Mouse (Mus musculus): Measurements from ENCODE around the gene Tnfrsf25. TPM values are rescaled to one million over a fixed set of nuclear protein-coding genes. Genes with fewer than 3 reads are reported as not detected.

The Tnfrsf25 gene
- polyA plus RNA-seq, 1 experiment = 0.56 TPM

- H3K27me3 ChIP-seq (replicated peaks) = peaks cover 13% of the 10 kb centered on the region
- TF ChIP-seq FLI1 (IDR thresholded peaks at IDR 0.05; ENCODE audit: low read length) = no peak
- no peak for TF ChIP-seq GATA1 (IDR thresholded peaks at IDR 0.05; ENCODE audit: borderline replicate concordance, low read length)
- H3K36me3 ChIP-seq (replicated peaks; ENCODE audit: low read length) = peaks cover 16% of the 10 kb centered on the region
- no peak overlapping the region for H3K4me3 ChIP-seq (replicated peaks)
- H3K9me3 ChIP-seq = no peaks in the 10 kb centered on the region
- H3K4me1 ChIP-seq = peaks cover 58% of the 10 kb centered on the region
These were observed 13.8 kb upstream of the Tnfrsf25 start for GRCm38 (mm10) chr4:152101921-152102320.

GRCm38 (mm10) chr4:152103025-152103424 lies 12.7 kb upstream of the Tnfrsf25 start:
- H3K36me3 ChIP-seq (replicated peaks; ENCODE audit: low read length) = peaks cover 21% of the 10 kb centered on the region
- H3K9me3 ChIP-seq = no peaks in the 10 kb centered on the region
- no peak overlapping the region for H3K4me3 ChIP-seq (replicated peaks)
- H3K4me1 ChIP-seq = peaks cover 62% of the 10 kb centered on the region
- TF ChIP-seq FLI1 (IDR thresholded peaks at IDR 0.05; ENCODE audit: low read length) (no peak), GATA1 (IDR thresholded peaks at IDR 0.05; ENCODE audit: borderline replicate concordance, low read length) (no peak)
- peaks cover 8% of the 10 kb centered on the region for H3K27me3 ChIP-seq (replicated peaks)

- Histone ChIP-seq H3K4me1 (peaks cover 67% of the 10 kb centered on the region), H3K4me3 (replicated peaks) (no peak overlapping the region), H3K36me3 (replicated peaks; ENCODE audit: low read length) (peaks cover 31% of the 10 kb centered on the region), H3K27me3 (replicated peaks) (peaks cover 2% of the 10 kb centered on the region), H3K9me3 (no peaks in the 10 kb centered on the region)
- TF ChIP-seq GATA1 (IDR thresholded peaks at IDR 0.05; ENCODE audit: borderline replicate concordance, low read length) = no peak
- no peak for TF ChIP-seq FLI1 (IDR thresholded peaks at IDR 0.05; ENCODE audit: low read length)
These were observed 9.0 kb upstream of the Tnfrsf25 start for GRCm38 (mm10) chr4:152106746-152107145.

GRCm38 (mm10) chr4:152107493-152107892 lies 8.2 kb upstream of the Tnfrsf25 start:
- H3K36me3 ChIP-seq (replicated peaks; ENCODE audit: low read length) = peaks cover 37% of the 10 kb centered on the region
- H3K4me3 ChIP-seq (replicated peaks) = peak overlapping the region; percentile 42
- H3K4me1 ChIP-seq = peaks cover 67% of the 10 kb centered on the region
- H3K9me3 ChIP-seq = no peaks in the 10 kb centered on the region
- TF ChIP-seq GATA1 (IDR thresholded peaks at IDR 0.05; ENCODE audit: borderline replicate concordance, low read length) (no peak), FLI1 (IDR thresholded peaks at IDR 0.05; ENCODE audit: low read length) (no peak)
- peaks cover 4% of the 10 kb centered on the region for H3K27me3 ChIP-seq (replicated peaks)

- Histone ChIP-seq H3K9me3 (no peaks in the 10 kb centered on the region), H3K36me3 (replicated peaks; ENCODE audit: low read length) (peaks cover 41% of the 10 kb centered on the region), H3K27me3 (replicated peaks) (peaks cover 6% of the 10 kb centered on the region), H3K4me3 (replicated peaks) (peak overlapping the region; percentile 19), H3K4me1 (peaks cover 62% of the 10 kb centered on the region)
- TF ChIP-seq FLI1 (IDR thresholded peaks at IDR 0.05; ENCODE audit: low read length) (no peak), GATA1 (IDR thresholded peaks at IDR 0.05; ENCODE audit: borderline replicate concordance, low read length) (no peak)
These were observed 7.7 kb upstream of the Tnfrsf25 start for GRCm38 (mm10) chr4:152107971-152108509.

GRCm38 (mm10) chr4:152108673-152109072 lies 7.1 kb upstream of the Tnfrsf25 start:
- Histone ChIP-seq H3K27me3 (replicated peaks) (peaks cover 8% of the 10 kb centered on the region), H3K4me3 (replicated peaks) (no peak overlapping the region), H3K9me3 (peaks cover 1% of the 10 kb centered on the region; the same call in 1 of the 2 replicates), H3K4me1 (peaks cover 56% of the 10 kb centered on the region), H3K36me3 (replicated peaks; ENCODE audit: low read length) (peaks cover 41% of the 10 kb centered on the region)
- TF ChIP-seq GATA1 (IDR thresholded peaks at IDR 0.05; ENCODE audit: borderline replicate concordance, low read length) (no peak), FLI1 (IDR thresholded peaks at IDR 0.05; ENCODE audit: low read length) (no peak)

GRCm38 (mm10) chr4:152109509-152109908 lies 6.2 kb upstream of the Tnfrsf25 start:
- Histone ChIP-seq H3K9me3 (peaks cover 10% of the 10 kb centered on the region; the same call in 1 of the 2 replicates), H3K4me3 (replicated peaks) (no peak overlapping the region), H3K27me3 (replicated peaks) (peaks cover 16% of the 10 kb centered on the region), H3K36me3 (replicated peaks; ENCODE audit: low read length) (peaks cover 44% of the 10 kb centered on the region), H3K4me1 (peaks cover 49% of the 10 kb centered on the region)
- TF ChIP-seq FLI1 (IDR thresholded peaks at IDR 0.05; ENCODE audit: low read length) (no peak), GATA1 (IDR thresholded peaks at IDR 0.05; ENCODE audit: borderline replicate concordance, low read length) (no peak)

DNA sequence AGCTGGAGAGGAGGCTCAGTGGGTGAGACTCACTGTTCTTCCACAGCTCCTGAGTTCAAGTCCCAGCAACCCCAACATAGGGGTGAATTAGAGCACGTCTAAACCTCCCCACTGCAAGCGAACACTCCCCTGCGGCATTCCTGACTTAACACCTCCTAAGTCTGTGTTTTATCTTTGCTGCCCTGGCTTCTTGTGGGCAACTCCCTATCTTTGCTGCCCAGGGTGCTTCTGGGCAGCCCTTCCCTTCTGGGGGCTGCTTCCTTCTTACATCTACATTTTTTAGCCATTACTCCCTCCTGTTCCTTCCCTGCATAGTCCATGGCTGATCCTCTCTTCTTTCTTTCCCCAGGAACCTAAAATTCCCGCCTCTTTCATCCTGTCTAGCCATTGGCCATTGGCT lies 5.0 kb upstream of the Tnfrsf25 start:
- Histone ChIP-seq H3K4me1 (peaks cover 56% of the 10 kb centered on the region), H3K9me3 (peaks cover 10% of the 10 kb centered on the region; the same call in 1 of the 2 replicates), H3K36me3 (replicated peaks; ENCODE audit: low read length) (peaks cover 48% of the 10 kb centered on the region), H3K27me3 (replicated peaks) (peaks cover 27% of the 10 kb centered on the region), H3K4me3 (replicated peaks) (peak overlapping the region; percentile 29)
- TF ChIP-seq GATA1 (IDR thresholded peaks at IDR 0.05; ENCODE audit: borderline replicate concordance, low read length) = peak; percentile 68; the same call in 2 of the 3 replicates
- TF ChIP-seq FLI1 (IDR thresholded peaks at IDR 0.05; ENCODE audit: low read length) = no peak

GRCm38 (mm10) chr4:152112329-152112728 lies 3.4 kb upstream of the Tnfrsf25 start:
- Histone ChIP-seq H3K36me3 (replicated peaks; ENCODE audit: low read length) (peaks cover 37% of the 10 kb centered on the region), H3K4me3 (replicated peaks) (no peak overlapping the region), H3K9me3 (peaks cover 10% of the 10 kb centered on the region; the same call in 1 of the 2 replicates), H3K27me3 (replicated peaks) (peaks cover 41% of the 10 kb centered on the region), H3K4me1 (peaks cover 73% of the 10 kb centered on the region)
- TF ChIP-seq FLI1 (IDR thresholded peaks at IDR 0.05; ENCODE audit: low read length) (no peak), GATA1 (IDR thresholded peaks at IDR 0.05; ENCODE audit: borderline replicate concordance, low read length) (no peak)

DNA sequence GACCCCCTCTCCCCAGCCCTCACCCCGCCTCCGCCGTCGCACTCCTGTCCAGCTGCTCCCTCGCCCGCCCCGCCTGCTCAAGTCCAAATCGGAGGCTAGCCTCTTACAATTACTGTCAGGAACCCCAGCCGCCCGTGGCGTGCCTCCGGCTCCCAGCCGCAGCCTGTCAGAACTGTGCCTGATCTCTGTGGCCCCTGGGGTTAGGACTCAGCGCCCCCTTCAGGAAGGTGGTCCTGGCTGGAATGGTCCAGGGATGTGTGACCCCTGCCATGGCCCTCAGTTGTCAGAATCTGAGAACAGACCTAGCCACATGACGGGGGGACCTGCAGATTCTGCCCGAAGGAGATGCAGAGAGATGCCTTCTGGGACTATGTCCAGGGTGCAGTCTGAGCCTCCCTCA lies 1.7 kb upstream of the Tnfrsf25 start:
- H3K27me3 ChIP-seq (replicated peaks) = peaks cover 58% of the 10 kb centered on the region
- H3K36me3 ChIP-seq (replicated peaks; ENCODE audit: low read length) = peaks cover 25% of the 10 kb centered on the region
- TF ChIP-seq FLI1 (IDR thresholded peaks at IDR 0.05; ENCODE audit: low read length) = no peak
- H3K4me3 ChIP-seq (replicated peaks) = no peak overlapping the region
- peaks cover 62% of the 10 kb centered on the region for H3K4me1 ChIP-seq
- peaks cover 10% of the 10 kb centered on the region; the same call in 1 of the 2 replicates for H3K9me3 ChIP-seq

Data from megakaryocyte, embryonic 14.5 days (primary cell).